Mouse (Mus musculus): ENCODE results near the gene Tek.

- TF ChIP-seq CTCF (IDR thresholded peaks at IDR 0.05; ENCODE audit: borderline replicate concordance, control insufficient read depth, extremely low read depth, insufficient read depth, low read length, poor library complexity) (no peak), POLR2A (IDR thresholded peaks at IDR 0.05; ENCODE audit: control insufficient read depth, extremely low read depth, insufficient read depth, low read length, poor library complexity) (no peak)
Observed at GRCm38 (mm10) chr4:94752512-94752911, 13.4 kb downstream of the Tek start.

All from thymus, adult 2 months (tissue).